Mouse (Mus musculus) cerebellum, adult 2 months (tissue): Measurements from ENCODE around the gene DXBay18.
"Not testable (repeated sequence)": the region's sequence is repeated elsewhere in the genome, so short reads cannot be mapped to it uniquely, and the experiment has no call there.

Experiments
- CTCF ChIP-seq: fragments of 200-500 bp; IDR thresholded peaks from 2 replicates; pipeline ENCODE4 v1.5.1; 2011; ENCODE audit warnings: low read depth, mild to moderate bottlenecking, control low read depth, low read length, moderate library complexity, borderline replicate concordance; ENCODE audit not compliant: insufficient read depth
- POLR2A ChIP-seq: fragments of 200-500 bp; IDR thresholded peaks from 2 replicates; pipeline ENCODE4 v1.6.1; 2011; ENCODE audit warnings: low read length, control low read depth, borderline replicate concordance; ENCODE audit not compliant: insufficient read depth

DNA sequence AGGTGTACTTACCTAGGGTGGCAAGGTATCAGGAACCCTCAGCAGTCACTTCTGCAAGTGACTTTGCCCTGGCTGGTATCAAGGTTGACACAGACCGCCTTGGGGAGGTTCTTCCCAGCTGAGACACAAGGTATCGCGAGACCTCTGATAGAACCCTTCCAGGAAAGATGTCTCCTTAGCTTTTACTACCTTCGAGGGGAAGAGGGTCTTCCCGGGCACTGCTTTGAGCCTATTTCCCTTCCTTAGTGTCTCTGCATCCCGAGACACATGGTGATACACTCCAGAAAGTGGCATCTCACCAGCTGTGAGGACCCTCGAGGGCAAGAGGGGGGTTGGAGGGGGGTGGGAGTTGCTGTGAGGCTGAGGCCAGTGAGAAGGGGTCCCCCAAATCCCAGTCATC lies at the start of gene DXBay18:
- not testable (repeated sequence) for TF ChIP-seq CTCF, POLR2A
